Mouse (Mus musculus): Measurements from ENCODE around the gene Patz1. TPM values are rescaled to one million over a fixed set of nuclear protein-coding genes. Genes with fewer than 3 reads are reported as not detected.

The Patz1 gene
- 216 and 243 TPM in 2 replicates for polyA plus RNA-seq (2012; rRNA removed)

GRCm38 (mm10) chr11:3288521-3289301 is at the start of gene Patz1:
Gene Patz1 (plus strand): TSS chr11:3288874.
- peak; percentile 40 for DNase-seq
- 1% methylated on average over 41 of the region's 41 CpGs for WGBS
- no peaks in the 10 kb centered on the region for H3K36me3 ChIP-seq (ENCODE audit: control insufficient read depth, insufficient read depth, low read length)
- peaks cover 14% of the 10 kb centered on the region for H3K4me1 ChIP-seq (replicated peaks; ENCODE audit: control insufficient read depth, insufficient read depth, low read length)
- H3K27ac ChIP-seq (ENCODE audit: control insufficient read depth, insufficient read depth, low read length) = peak within 1 kb of the TSS; percentile 89
- no peak for TF ChIP-seq CTCF (IDR thresholded peaks at IDR 0.05; ENCODE audit: borderline replicate concordance, control insufficient read depth, extremely low read depth, insufficient read depth, low read length, poor library complexity)
- TF ChIP-seq POLR2A (IDR thresholded peaks at IDR 0.05; ENCODE audit: control insufficient read depth, extremely low read depth, insufficient read depth, low read length, poor library complexity) = no peak
- H3K27me3 ChIP-seq (ENCODE audit: control insufficient read depth, insufficient read depth, low read length) = no peaks in the 10 kb centered on the region
- peak within 1 kb of the TSS; percentile 71 for H3K4me3 ChIP-seq (ENCODE audit: control insufficient read depth, insufficient read depth, low read length)

- peaks cover 85% of the 10 kb centered on the region for H3K36me3 ChIP-seq (ENCODE audit: control insufficient read depth, insufficient read depth, low read length)
- 96% methylated on average over 7 of the region's 7 CpGs for WGBS
- TF ChIP-seq CTCF (IDR thresholded peaks at IDR 0.05; ENCODE audit: borderline replicate concordance, control insufficient read depth, extremely low read depth, insufficient read depth, low read length, poor library complexity) (no peak), POLR2A (IDR thresholded peaks at IDR 0.05; ENCODE audit: control insufficient read depth, extremely low read depth, insufficient read depth, low read length, poor library complexity) (no peak)
- no peaks in the 10 kb centered on the region for H3K27me3 ChIP-seq (ENCODE audit: control insufficient read depth, insufficient read depth, low read length)
- no peak overlapping the region for H3K27ac ChIP-seq (ENCODE audit: control insufficient read depth, insufficient read depth, low read length)
- no peak for DNase-seq
- no peak overlapping the region for H3K4me3 ChIP-seq (ENCODE audit: control insufficient read depth, insufficient read depth, low read length)
- no peaks in the 10 kb centered on the region for H3K4me1 ChIP-seq (replicated peaks; ENCODE audit: control insufficient read depth, insufficient read depth, low read length)
Observed at GRCm38 (mm10) chr11:3242395-3242794, 46.3 kb upstream of the Patz1 start.

- no peak for TF ChIP-seq POLR2A (IDR thresholded peaks at IDR 0.05; ENCODE audit: control insufficient read depth, extremely low read depth, insufficient read depth, low read length, poor library complexity)
- no peak for TF ChIP-seq CTCF (IDR thresholded peaks at IDR 0.05; ENCODE audit: borderline replicate concordance, control insufficient read depth, extremely low read depth, insufficient read depth, low read length, poor library complexity)
- 98% methylated on average over 4 of the region's 4 CpGs for WGBS
- H3K27me3 ChIP-seq (ENCODE audit: control insufficient read depth, insufficient read depth, low read length) = no peaks in the 10 kb centered on the region
Observed at GRCm38 (mm10) chr11:3243771-3244170, 44.9 kb upstream of the Patz1 start.

GRCm38 (mm10) chr11:3247387-3247786 is 41.3 kb upstream of the Patz1 start:
- Histone ChIP-seq H3K4me3 (ENCODE audit: control insufficient read depth, insufficient read depth, low read length) (no peak overlapping the region), H3K27ac (ENCODE audit: control insufficient read depth, insufficient read depth, low read length) (no peak overlapping the region), H3K36me3 (ENCODE audit: control insufficient read depth, insufficient read depth, low read length) (peaks cover 97% of the 10 kb centered on the region), H3K27me3 (ENCODE audit: control insufficient read depth, insufficient read depth, low read length) (no peaks in the 10 kb centered on the region), H3K4me1 (replicated peaks; ENCODE audit: control insufficient read depth, insufficient read depth, low read length) (no peaks in the 10 kb centered on the region)
- no peak for DNase-seq
- TF ChIP-seq POLR2A (IDR thresholded peaks at IDR 0.05; ENCODE audit: control insufficient read depth, extremely low read depth, insufficient read depth, low read length, poor library complexity) (no peak), CTCF (IDR thresholded peaks at IDR 0.05; ENCODE audit: borderline replicate concordance, control insufficient read depth, extremely low read depth, insufficient read depth, low read length, poor library complexity) (no peak)
- WGBS = 88% methylated on average over 2 of the region's 2 CpGs

More at GRCm38 (mm10) chr11:3243771-3244170, 44.9 kb upstream of the Patz1 start:
- no peaks in the 10 kb centered on the region for H3K4me1 ChIP-seq (replicated peaks; ENCODE audit: control insufficient read depth, insufficient read depth, low read length)
- DNase-seq = no peak
- H3K4me3 ChIP-seq (ENCODE audit: control insufficient read depth, insufficient read depth, low read length) = no peak overlapping the region
- peaks cover 88% of the 10 kb centered on the region for H3K36me3 ChIP-seq (ENCODE audit: control insufficient read depth, insufficient read depth, low read length)
- no peak overlapping the region for H3K27ac ChIP-seq (ENCODE audit: control insufficient read depth, insufficient read depth, low read length)

GRCm38 (mm10) chr11:3259537-3259936 is 29.1 kb upstream of the Patz1 start:
- Histone ChIP-seq H3K36me3 (ENCODE audit: control insufficient read depth, insufficient read depth, low read length) (peaks cover 67% of the 10 kb centered on the region), H3K27me3 (ENCODE audit: control insufficient read depth, insufficient read depth, low read length) (no peaks in the 10 kb centered on the region), H3K27ac (ENCODE audit: control insufficient read depth, insufficient read depth, low read length) (no peak overlapping the region), H3K4me3 (ENCODE audit: control insufficient read depth, insufficient read depth, low read length) (no peak overlapping the region), H3K4me1 (replicated peaks; ENCODE audit: control insufficient read depth, insufficient read depth, low read length) (peaks cover 2% of the 10 kb centered on the region)
- 86% methylated on average over 1 of the region's 1 CpGs for WGBS
- no peak for DNase-seq
- TF ChIP-seq CTCF (IDR thresholded peaks at IDR 0.05; ENCODE audit: borderline replicate concordance, control insufficient read depth, extremely low read depth, insufficient read depth, low read length, poor library complexity) (no peak), POLR2A (IDR thresholded peaks at IDR 0.05; ENCODE audit: control insufficient read depth, extremely low read depth, insufficient read depth, low read length, poor library complexity) (no peak)

GRCm38 (mm10) chr11:3265291-3266078 is 23.2 kb upstream of the Patz1 start:
- TF ChIP-seq CTCF (IDR thresholded peaks at IDR 0.05; ENCODE audit: borderline replicate concordance, control insufficient read depth, extremely low read depth, insufficient read depth, low read length, poor library complexity) (no peak), POLR2A (IDR thresholded peaks at IDR 0.05; ENCODE audit: control insufficient read depth, extremely low read depth, insufficient read depth, low read length, poor library complexity) (no peak)
- peaks cover 9% of the 10 kb centered on the region for H3K4me1 ChIP-seq (replicated peaks; ENCODE audit: control insufficient read depth, insufficient read depth, low read length)
- peak overlapping the region; percentile 1; the same call in 1 of the 2 replicates for H3K27ac ChIP-seq (ENCODE audit: control insufficient read depth, insufficient read depth, low read length)
- peaks cover 14% of the 10 kb centered on the region for H3K36me3 ChIP-seq (ENCODE audit: control insufficient read depth, insufficient read depth, low read length)
- peak overlapping the region; percentile 65 for H3K4me3 ChIP-seq (ENCODE audit: control insufficient read depth, insufficient read depth, low read length)
- DNase-seq = peak; percentile 13
- no peaks in the 10 kb centered on the region for H3K27me3 ChIP-seq (ENCODE audit: control insufficient read depth, insufficient read depth, low read length)
- WGBS = 3% methylated on average over 26 of the region's 26 CpGs
